Mouse (Mus musculus): ENCODE data around the gene Elfn2.

Elfn2 gene

DNA sequence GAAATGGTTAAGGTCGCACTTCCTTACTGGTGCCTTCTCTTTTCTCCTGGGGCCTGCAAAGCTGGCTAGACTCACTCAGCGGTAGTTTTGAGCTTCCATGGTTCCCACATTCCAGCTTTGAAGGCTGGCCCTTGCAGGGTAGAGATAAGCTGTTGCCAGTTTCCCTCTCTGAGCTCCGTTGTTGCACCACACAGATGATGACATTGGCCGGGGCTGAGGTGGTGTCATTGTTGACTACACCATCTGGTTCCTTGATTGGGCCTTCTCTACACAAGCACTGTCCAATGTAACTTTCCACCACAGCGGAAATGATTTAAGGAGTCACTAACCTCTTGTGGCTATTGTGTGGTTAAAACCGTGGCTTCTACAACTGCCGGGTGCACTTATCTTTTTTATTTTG is 2.0 kb upstream of the Elfn2 start:
- DNase-seq (ENCODE audit: low read depth, low spot score), result no peak

GRCm38 (mm10) chr15:78720094-78720493 is 1.5 kb upstream of the Elfn2 start:
- peak; percentile 70 for DNase-seq (ENCODE audit: low read depth, low spot score)

- no peak for DNase-seq (ENCODE audit: low read depth, low spot score)
Observed at GRCm38 (mm10) chr15:78719416-78719815, 845 bp upstream of the Elfn2 start.

GRCm38 (mm10) chr15:78716936-78717335 is 1.6 kb downstream of the Elfn2 start:
- DNase-seq (ENCODE audit: low read depth, low spot score), result no peak

GRCm38 (mm10) chr15:78715856-78716255 is 2.7 kb downstream of the Elfn2 start:
- no peak for DNase-seq (ENCODE audit: low read depth, low spot score)

GRCm38 (mm10) chr15:78713751-78714150 is 4.8 kb downstream of the Elfn2 start:
- no peak for DNase-seq (ENCODE audit: low read depth, low spot score)

DNA sequence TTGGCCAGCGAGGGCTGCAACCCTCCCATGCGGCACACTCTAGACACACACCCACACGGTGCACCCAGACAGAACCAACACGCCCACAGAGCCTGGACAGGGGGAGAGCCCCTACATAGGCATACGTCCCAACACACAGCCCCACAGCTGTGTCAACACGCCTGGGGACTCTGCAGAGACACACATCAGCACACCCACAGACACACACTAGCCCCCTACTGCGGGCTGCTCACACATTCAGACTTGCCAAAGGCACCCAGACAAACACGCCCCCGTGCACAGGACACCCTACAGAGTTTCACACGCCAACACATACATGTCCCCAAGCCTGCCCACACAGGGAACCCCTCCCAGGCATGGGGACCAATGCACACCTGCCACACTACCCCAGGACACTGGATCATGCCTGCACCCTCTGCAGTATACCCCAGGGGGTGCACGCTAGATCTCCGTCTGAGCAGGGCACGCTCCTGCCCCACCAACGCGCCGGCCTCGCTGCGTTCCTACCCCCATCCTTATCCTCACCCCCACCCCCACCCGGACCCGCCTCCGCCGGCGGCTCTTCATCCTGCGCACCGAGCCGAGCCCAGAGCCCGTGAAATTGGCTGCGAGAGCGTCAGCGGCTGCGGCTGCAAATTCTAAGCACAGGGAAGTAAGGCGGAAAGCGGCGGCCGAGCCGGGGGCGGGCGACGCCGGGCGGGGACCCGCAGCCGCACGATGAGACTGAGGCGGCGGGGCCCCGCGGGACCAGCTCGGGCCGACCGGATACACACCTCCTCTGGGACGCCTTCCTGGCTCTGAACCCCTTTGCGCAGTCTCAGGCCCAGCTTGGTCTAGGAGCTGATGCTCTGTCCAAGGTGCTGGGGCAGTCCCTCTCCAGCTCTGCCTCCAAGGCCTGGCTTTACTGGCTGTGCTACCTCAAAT is 6.0 kb downstream of the Elfn2 start:
- DNase-seq (ENCODE audit: low read depth, low spot score), result peak; percentile 68

DNA sequence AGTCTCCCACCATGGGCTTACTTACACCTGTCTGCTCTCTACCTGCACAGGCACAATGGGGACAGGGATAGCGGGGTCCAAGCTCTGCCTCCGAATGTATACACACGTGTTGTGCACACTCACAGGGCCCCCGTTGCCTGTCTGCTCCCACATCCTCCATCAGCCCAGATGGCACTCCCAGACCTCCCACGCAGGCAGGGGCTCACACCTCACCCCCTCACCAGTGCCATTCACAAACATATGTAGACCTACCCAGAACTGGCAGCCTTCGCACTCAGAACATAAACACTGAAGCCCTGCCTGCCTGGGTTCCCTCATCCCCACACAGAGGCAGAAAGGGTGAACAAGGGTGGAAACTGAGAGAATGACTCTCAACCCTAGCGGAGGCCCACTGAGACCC is 6.6 kb downstream of the Elfn2 start:
- no peak for DNase-seq (ENCODE audit: low read depth, low spot score)

DNA sequence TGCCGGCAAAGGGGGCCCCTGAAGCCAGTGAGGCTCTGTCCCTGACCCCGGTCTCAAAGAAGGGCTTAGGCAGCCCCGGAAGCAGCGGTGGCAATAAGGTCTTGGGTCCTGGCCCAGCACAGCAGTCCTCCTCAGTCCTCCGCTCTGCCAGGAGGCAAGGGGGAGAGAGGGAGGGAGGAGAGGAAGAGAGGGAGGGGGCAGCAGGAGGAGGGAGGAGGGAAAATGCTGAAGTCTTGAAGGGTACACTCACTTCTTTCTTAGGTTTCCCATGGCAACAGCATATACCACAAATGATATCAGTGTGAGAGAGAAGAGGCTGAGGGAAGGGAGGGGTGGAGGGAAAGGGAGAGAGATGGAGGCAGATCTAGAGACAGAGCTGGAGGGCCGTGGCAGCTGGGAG is 7.9 kb downstream of the Elfn2 start:
- DNase-seq (ENCODE audit: low read depth, low spot score), result no peak

- no peak for DNase-seq (ENCODE audit: low read depth, low spot score)
Observed at GRCm38 (mm10) chr15:78709767-78710166, 8.8 kb downstream of the Elfn2 start.

DNA sequence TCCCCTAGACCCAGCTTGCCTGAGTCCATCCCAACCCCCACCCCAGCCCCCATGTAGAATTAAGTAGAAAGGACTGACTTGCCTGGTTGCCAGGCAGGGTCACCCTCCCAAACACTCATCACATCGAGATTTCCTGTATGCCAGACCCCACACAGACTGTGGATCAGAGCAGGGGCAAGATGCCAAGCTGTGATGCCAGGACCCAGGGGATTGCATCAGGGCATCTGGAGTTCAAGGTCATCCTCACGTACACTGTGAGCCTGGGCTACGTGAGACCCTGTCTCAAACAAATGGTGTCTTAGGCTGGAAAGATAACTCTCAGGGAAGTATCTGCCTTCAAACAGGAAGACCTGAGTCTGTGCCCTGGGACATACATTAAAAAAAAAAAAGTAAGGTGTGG is 11.9 kb downstream of the Elfn2 start:
- no peak for DNase-seq (ENCODE audit: low read depth, low spot score)

DNA sequence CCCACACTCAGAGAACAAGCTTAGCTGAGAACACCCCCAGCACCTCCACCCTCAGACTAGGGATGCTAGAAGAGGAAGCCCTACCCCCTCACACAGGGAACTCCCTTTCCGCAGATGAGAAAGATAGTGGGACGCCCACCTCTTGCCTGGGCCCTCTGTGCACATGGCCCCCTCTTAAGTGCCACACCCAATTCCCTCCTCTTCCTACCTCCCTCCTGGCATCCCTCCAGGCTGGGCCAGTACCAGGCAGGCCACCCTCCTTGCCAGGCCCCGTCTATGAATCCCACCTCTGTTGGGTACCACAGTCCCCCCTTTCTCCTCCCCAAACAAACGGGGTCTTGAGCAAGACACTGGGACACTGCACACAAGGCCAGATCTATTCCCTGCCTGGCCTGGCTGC is 13.7 kb downstream of the Elfn2 start:
- DNase-seq (ENCODE audit: low read depth, low spot score), result no peak

DNA sequence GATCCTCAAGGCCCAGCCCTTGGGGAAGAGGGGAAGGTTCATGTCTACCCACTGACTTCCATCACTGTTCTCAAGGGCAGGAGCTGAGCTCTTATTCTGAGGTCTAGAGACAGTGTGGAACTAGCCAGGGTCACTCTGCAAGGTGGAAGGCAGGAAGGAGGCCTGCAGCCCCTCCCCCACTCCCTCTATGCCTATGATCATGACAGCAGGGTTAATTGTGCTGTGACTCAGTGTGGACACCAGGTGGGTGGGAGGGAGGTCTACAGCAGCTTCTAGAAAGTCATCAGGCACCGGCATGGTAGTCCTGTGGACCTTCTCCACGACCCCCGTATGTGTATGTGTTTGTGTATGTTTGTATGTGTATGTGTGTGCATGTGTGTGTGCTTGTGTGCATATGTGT is 14.6 kb downstream of the Elfn2 start:
- DNase-seq (ENCODE audit: low read depth, low spot score), result no peak

DNA sequence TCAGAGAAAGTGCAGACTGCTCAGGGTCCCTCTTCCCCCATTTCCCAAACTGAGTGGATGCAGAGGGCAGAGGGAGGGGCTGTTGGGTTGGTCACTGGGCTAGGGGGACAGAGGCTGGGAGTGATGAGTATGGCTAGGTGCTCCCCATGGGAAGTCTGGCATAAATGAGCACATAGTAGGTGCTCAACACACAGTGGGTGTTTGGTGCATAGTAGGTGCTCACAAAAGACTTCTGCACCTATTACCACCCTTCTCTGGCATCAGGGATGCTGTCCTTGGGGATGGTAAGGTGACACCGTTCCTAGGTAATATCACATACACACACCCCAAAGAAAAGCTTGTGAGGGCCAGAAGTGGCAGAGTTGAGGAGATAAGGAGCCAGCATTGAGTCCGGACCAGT is 18.2 kb downstream of the Elfn2 start:
- DNase-seq (ENCODE audit: low read depth, low spot score), result no peak

- DNase-seq (ENCODE audit: low read depth, low spot score), result no peak
Observed at GRCm38 (mm10) chr15:78699513-78699912, 19.1 kb downstream of the Elfn2 start.

DNA sequence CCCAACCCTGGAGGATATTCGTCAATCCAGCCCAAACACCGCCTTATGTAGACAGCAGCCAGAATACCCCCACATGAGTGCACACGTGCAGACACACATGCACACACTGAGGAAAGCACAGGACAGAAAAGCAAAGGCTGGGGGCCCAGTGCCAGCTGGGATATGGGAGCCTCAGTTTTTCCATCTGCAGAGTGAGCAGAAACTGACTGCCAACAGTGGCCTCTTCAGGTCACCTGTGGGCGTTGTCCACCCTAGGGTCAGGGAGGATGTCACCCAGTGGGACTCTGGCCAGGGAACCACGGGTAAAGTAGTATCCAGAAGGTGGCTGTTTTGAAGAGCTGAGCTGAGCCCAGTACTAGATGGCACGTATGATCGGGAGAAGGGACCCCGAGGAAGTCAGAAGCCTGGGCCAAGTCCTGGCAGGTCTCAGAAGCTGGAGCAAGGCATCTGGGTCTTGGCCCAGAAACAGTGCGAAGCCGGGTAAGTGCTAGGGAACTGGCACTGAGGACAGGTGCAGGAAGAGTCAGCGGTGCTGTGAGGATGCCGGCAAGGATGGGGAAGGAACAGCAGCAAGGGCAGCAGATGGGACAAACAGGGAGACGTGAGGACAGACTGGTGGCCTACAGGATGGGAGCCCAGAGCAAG is 20.0 kb downstream of the Elfn2 start:
- no peak for DNase-seq (ENCODE audit: low read depth, low spot score)

DNA sequence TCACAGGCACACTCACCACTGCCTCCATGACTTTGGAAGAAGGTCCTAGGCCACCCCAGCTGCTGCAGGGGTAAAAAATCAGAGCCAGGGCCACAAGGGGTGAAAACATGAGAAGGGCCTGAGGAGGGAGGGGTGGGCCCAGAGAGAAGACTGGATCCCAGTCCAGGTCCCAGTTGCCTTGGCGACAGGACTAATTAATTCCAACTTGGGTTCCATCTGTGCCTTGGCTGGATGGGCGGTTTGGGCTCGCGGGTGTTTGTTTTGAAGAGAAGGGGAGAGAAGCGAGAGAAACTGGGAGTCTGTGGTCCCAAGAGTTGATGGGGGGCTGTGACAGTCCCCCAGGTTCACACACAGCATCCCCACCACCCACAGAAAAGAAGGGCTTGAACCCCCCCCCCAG is 20.5 kb downstream of the Elfn2 start:
- no peak for DNase-seq (ENCODE audit: low read depth, low spot score)

GRCm38 (mm10) chr15:78695745-78696144 is 22.8 kb downstream of the Elfn2 start:
- no peak for DNase-seq (ENCODE audit: low read depth, low spot score)

- DNase-seq (ENCODE audit: low read depth, low spot score), result no peak
Observed at GRCm38 (mm10) chr15:78692505-78692904, 26.1 kb downstream of the Elfn2 start.

DNA sequence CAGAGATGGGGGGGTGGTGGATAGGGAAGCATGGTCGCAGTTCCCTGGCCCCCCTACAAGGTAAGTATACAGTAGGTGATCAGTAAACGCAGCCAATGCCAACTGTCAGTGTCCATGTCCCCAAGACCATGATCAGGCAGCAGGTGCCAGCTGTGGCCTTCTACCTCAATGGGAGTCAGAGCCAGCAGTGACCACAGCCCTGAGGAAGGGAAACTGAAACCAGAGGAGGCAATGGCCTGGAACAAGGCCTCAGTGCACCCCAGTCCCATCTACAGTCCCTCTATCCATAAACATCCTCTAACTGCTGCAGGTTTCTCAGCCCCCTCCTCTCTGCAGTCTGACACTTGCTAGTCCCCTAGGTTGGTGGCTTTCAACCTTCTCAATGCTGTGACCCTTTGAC is 27.9 kb downstream of the Elfn2 start:
- no peak for DNase-seq (ENCODE audit: low read depth, low spot score)

DNA sequence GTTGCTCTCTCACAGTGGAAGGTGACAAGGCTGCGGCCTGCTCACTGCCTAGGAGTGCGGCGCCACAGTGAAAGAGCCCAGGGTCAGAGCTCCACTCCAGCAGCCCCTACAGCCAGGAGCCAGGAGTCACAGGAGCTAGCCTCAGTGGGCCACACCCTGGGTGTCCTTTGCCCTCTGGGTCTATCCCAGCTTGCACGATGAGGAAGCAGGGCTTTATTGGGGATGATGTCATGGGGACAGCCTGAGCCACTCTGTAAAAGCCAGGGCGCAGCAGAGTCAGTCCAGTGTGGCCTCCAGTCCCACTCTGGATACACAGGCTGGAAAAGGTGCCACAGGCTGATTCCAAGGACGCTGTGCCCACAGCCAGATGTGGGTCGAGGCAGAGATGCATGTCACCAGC is 31.7 kb downstream of the Elfn2 start:
- DNase-seq (ENCODE audit: low read depth, low spot score), result no peak

DNA sequence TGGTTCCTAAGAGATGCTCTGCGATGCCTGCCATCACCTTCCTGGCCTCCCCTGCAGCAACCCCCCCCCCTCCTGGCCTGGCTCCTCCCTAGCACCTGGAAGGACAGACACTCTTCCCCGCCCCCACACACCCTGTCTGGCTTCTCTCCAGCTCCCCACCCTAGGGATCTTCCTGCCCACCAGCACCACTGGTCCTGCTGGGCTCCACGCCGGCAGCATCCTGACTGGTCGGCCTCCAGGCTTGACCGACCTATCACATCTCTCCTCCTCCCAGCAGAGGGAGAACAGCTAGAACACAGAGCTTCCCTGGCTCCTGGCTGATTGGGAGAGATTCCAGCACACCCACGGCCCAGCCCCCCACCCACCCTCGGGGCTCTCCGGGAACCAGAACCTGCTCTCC is 34.5 kb downstream of the Elfn2 start:
- peak; percentile 19 for DNase-seq (ENCODE audit: low read depth, low spot score)

DNA sequence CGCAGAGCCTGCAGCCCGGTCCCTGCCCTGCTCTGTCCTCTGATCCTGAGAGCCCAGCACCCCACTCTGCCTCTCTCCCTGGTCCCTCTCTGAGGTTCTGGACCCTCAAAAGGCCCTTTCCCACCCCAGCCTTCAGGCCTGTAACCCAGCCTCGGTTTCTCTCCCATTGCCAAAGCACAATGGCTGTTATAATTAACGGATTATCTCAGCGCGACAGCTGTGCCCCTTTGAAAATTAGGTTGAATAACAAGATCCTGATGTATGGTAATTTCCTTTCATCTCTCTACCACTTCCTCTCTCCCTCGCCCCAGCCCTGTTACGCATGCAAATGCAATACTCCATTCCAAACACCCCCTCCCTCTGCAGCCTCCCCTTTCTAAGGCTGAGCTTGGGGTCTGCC is 35.1 kb downstream of the Elfn2 start:
- peak; percentile 72 for DNase-seq (ENCODE audit: low read depth, low spot score)
